Mouse (Mus musculus): ENCODE results near the gene Zfp385b. TPM values are rescaled to one million over a fixed set of nuclear protein-coding genes. Genes with fewer than 3 reads are reported as not detected.

Zfp385b gene
- total and polyA plus RNA-seq, 3 experiments = 7.3 to 8.2 (median 7.9) TPM

GRCm38 (mm10) chr2:77448951-77449480 lies 370.4 kb downstream of the Zfp385b start:
- WGBS = 48% methylated on average over 8 of the region's 8 CpGs
- TF ChIP-seq CTCF (IDR thresholded peaks at IDR 0.05) (no peak), POLR2A (IDR thresholded peaks at IDR 0.05; ENCODE audit: insufficient read depth, low read depth, low read length) (no peak), EP300 (IDR thresholded peaks at IDR 0.05; ENCODE audit: insufficient read depth, low read depth, low read length) (no peak)
- H3K36me3 ChIP-seq (ENCODE audit: control insufficient read depth, insufficient read depth, low read length) = no peaks in the 10 kb centered on the region; the same call in 1 of the 2 replicates

DNA sequence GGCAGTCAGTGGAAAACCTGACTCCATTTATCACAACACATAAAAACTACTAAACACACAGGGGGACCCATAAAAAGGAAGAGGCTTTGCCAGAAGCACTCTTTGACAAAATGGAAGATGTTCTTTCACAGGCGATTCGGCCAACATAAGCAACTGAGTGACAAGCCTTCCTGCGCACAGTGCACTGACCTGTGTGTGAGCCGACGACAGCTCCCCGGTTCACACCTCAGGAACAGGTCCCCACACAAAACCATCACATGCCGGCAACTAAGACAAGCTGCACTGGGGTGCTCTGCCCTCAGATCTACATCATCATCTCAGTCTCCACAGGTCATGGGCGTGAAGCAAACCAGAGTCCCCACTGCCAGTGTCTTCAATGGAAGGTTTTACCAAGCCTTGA lies 375.2 kb downstream of the Zfp385b start:
- TF ChIP-seq EP300 (IDR thresholded peaks at IDR 0.05; ENCODE audit: insufficient read depth, low read depth, low read length) (no peak), POLR2A (IDR thresholded peaks at IDR 0.05; ENCODE audit: insufficient read depth, low read depth, low read length) (no peak), CTCF (IDR thresholded peaks at IDR 0.05) (no peak)
- DNase-seq = no peak
- no peak overlapping the region for H3K9ac ChIP-seq (ENCODE audit: low read depth, low read length)
- WGBS = 88% methylated on average over 8 of the region's 8 CpGs
- H3K79me2 ChIP-seq (replicated peaks; ENCODE audit: control insufficient read depth, insufficient read depth, low read length) = no peaks in the 10 kb centered on the region
- no peaks in the 10 kb centered on the region for H3K27me3 ChIP-seq (ENCODE audit: control insufficient read depth, insufficient read depth, low read length)
- no peaks in the 10 kb centered on the region for H3K4me1 ChIP-seq (ENCODE audit: control insufficient read depth, insufficient read depth, low read length)
- H3K36me3 ChIP-seq (ENCODE audit: control insufficient read depth, insufficient read depth, low read length) = no peaks in the 10 kb centered on the region
- no peak overlapping the region for H3K4me3 ChIP-seq
- H3K27ac ChIP-seq = no peak overlapping the region
- intact Hi-C loops (cut with DNase I) = no loop called here

More at GRCm38 (mm10) chr2:77448951-77449480, 370.4 kb downstream of the Zfp385b start:
- Histone ChIP-seq H3K79me2 (replicated peaks; ENCODE audit: control insufficient read depth, insufficient read depth, low read length) (no peaks in the 10 kb centered on the region), H3K9ac (ENCODE audit: low read depth, low read length) (no peak overlapping the region), H3K4me1 (ENCODE audit: control insufficient read depth, insufficient read depth, low read length) (no peaks in the 10 kb centered on the region), H3K27me3 (ENCODE audit: control insufficient read depth, insufficient read depth, low read length) (no peaks in the 10 kb centered on the region), H3K27ac (no peak overlapping the region), H3K4me3 (no peak overlapping the region)
- no peak for DNase-seq
- intact Hi-C loops (cut with DNase I) = no loop called here

- Histone ChIP-seq H3K27ac (no peak overlapping the region), H3K36me3 (ENCODE audit: control insufficient read depth, insufficient read depth, low read length) (no peaks in the 10 kb centered on the region; the same call in 1 of the 2 replicates), H3K4me3 (no peak overlapping the region), H3K79me2 (replicated peaks; ENCODE audit: control insufficient read depth, insufficient read depth, low read length) (no peaks in the 10 kb centered on the region), H3K9ac (ENCODE audit: low read depth, low read length) (no peak overlapping the region), H3K4me1 (ENCODE audit: control insufficient read depth, insufficient read depth, low read length) (no peaks in the 10 kb centered on the region), H3K27me3 (ENCODE audit: control insufficient read depth, insufficient read depth, low read length) (no peaks in the 10 kb centered on the region)
- WGBS = 89% methylated on average over 2 of the region's 2 CpGs
- intact Hi-C loops (cut with DNase I) = no loop called here
- no peak for DNase-seq
- TF ChIP-seq CTCF (IDR thresholded peaks at IDR 0.05) (no peak), EP300 (IDR thresholded peaks at IDR 0.05; ENCODE audit: insufficient read depth, low read depth, low read length) (no peak), POLR2A (IDR thresholded peaks at IDR 0.05; ENCODE audit: insufficient read depth, low read depth, low read length) (no peak)
These were observed 378.8 kb downstream of the Zfp385b start for GRCm38 (mm10) chr2:77440591-77440990.

- intact Hi-C loops (cut with DNase I) = no loop called here
- TF ChIP-seq POLR2A (IDR thresholded peaks at IDR 0.05; ENCODE audit: insufficient read depth, low read depth, low read length) (no peak), EP300 (IDR thresholded peaks at IDR 0.05; ENCODE audit: insufficient read depth, low read depth, low read length) (no peak), CTCF (IDR thresholded peaks at IDR 0.05) (no peak)
- 55% methylated on average over 9 of the region's 9 CpGs for WGBS
- Histone ChIP-seq H3K27me3 (ENCODE audit: control insufficient read depth, insufficient read depth, low read length) (no peaks in the 10 kb centered on the region), H3K4me1 (ENCODE audit: control insufficient read depth, insufficient read depth, low read length) (no peaks in the 10 kb centered on the region), H3K36me3 (ENCODE audit: control insufficient read depth, insufficient read depth, low read length) (no peaks in the 10 kb centered on the region; the same call in 1 of the 2 replicates), H3K27ac (no peak overlapping the region), H3K4me3 (no peak overlapping the region), H3K79me2 (replicated peaks; ENCODE audit: control insufficient read depth, insufficient read depth, low read length) (no peaks in the 10 kb centered on the region), H3K9ac (ENCODE audit: low read depth, low read length) (no peak overlapping the region)
- DNase-seq = peak in 1 of 2 experiments; percentile 6
These were observed 383.1 kb downstream of the Zfp385b start for GRCm38 (mm10) chr2:77436241-77436759.

DNA sequence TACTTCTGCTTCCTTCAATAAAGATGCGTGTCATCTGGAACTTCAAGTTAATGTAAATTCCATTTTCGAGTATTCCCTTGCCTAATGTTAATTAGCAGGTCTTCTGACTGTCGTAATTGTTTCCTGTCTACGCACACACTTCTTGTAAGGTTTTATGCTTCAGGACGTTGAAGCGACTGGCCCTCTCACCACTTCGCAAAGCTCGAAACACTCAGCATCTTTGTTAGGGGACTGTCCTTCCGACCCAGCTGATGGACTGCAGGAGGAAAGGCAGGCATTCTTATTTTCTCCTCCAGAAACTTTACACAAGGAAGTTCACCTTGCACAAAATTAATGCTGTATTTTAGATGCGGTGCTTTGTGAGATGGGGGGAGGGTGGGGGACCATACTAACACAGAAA lies 400.0 kb downstream of the Zfp385b start:
- Histone ChIP-seq H3K27me3 (ENCODE audit: control insufficient read depth, insufficient read depth, low read length) (no peaks in the 10 kb centered on the region), H3K4me3 (no peak overlapping the region), H3K79me2 (replicated peaks; ENCODE audit: control insufficient read depth, insufficient read depth, low read length) (no peaks in the 10 kb centered on the region), H3K9ac (ENCODE audit: low read depth, low read length) (no peak overlapping the region), H3K36me3 (ENCODE audit: control insufficient read depth, insufficient read depth, low read length) (no peaks in the 10 kb centered on the region), H3K4me1 (ENCODE audit: control insufficient read depth, insufficient read depth, low read length) (no peaks in the 10 kb centered on the region), H3K27ac (no peak overlapping the region)
- 74% methylated on average over 10 of the region's 10 CpGs for WGBS
- no peak for DNase-seq
- intact Hi-C loops (cut with DNase I) = no loop called here
- TF ChIP-seq POLR2A (IDR thresholded peaks at IDR 0.05; ENCODE audit: insufficient read depth, low read depth, low read length) (no peak), EP300 (IDR thresholded peaks at IDR 0.05; ENCODE audit: insufficient read depth, low read depth, low read length) (no peak), CTCF (IDR thresholded peaks at IDR 0.05) (no peak)

DNA sequence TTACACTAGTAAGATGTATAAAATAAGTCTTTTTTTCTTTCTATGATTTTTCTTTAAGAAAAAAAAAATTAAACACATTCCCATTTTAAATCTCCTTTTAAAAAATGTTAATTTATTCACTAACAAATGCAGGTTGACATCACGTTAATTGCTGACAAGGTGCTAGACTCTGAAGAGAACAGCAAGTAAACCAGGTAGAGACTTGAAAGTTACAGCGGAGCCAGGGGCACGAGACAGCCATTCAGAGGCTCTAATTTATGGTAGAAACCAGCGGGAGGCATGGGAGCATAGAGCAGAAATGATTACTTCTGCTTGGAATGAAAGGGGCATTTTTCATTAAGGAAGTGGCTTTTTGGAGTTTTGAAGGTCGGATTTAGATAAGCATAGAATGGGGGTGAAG lies 401.4 kb downstream of the Zfp385b start:
- TF ChIP-seq POLR2A (IDR thresholded peaks at IDR 0.05; ENCODE audit: insufficient read depth, low read depth, low read length) = no peak
- TF ChIP-seq CTCF (IDR thresholded peaks at IDR 0.05) = no peak
- TF ChIP-seq EP300 (IDR thresholded peaks at IDR 0.05; ENCODE audit: insufficient read depth, low read depth, low read length) = no peak
- H3K4me3 ChIP-seq = no peak overlapping the region
- H3K9ac ChIP-seq (ENCODE audit: low read depth, low read length) = no peak overlapping the region
- no peaks in the 10 kb centered on the region for H3K36me3 ChIP-seq (ENCODE audit: control insufficient read depth, insufficient read depth, low read length)
- DNase-seq = no peak
- no peaks in the 10 kb centered on the region for H3K79me2 ChIP-seq (replicated peaks; ENCODE audit: control insufficient read depth, insufficient read depth, low read length)
- H3K27ac ChIP-seq = no peak overlapping the region
- intact Hi-C loops (cut with DNase I) = no loop called here
- H3K27me3 ChIP-seq (ENCODE audit: control insufficient read depth, insufficient read depth, low read length) = no peaks in the 10 kb centered on the region
- 73% methylated on average over 5 of the region's 5 CpGs for WGBS
- no peaks in the 10 kb centered on the region for H3K4me1 ChIP-seq (ENCODE audit: control insufficient read depth, insufficient read depth, low read length)
